Mouse (Mus musculus): Measurements from ENCODE around the gene Zmynd10. TPM values are rescaled to one million over a fixed set of nuclear protein-coding genes. Genes with fewer than 3 reads are reported as not detected.
A peak's percentile ranks its signal among the peaks of the same experiment; 100 is the strongest.

Gene Zmynd10
- polyA plus RNA-seq, 2 experiments: 0.19 to 0.28 TPM

GRCm38 (mm10) chr9:107508266-107508665 lies 38.8 kb upstream of the Zmynd10 start:
- H3K4me1 ChIP-seq (replicated peaks; ENCODE audit: control insufficient read depth in 2 of 2, insufficient read depth in 2 of 2, low read length in 1 of 2): no peaks in the 10 kb centered on the region
- 45% methylated on average over 10 of the region's 10 CpGs for WGBS (ENCODE audit: insufficient replicate concordance)
- H3K4me2 ChIP-seq (ENCODE audit: low read depth): no peak overlapping the region
- H3K27me3 ChIP-seq (ENCODE audit: control insufficient read depth, insufficient read depth, low read length): no peaks in the 10 kb centered on the region; the same call in 1 of the 2 replicates
- H3K9me3 ChIP-seq (ENCODE audit: control insufficient read depth, low read length): no peaks in the 10 kb centered on the region
- no peak overlapping the region for H3K4me3 ChIP-seq (ENCODE audit: insufficient read depth in 1 of 2, low read depth in 2 of 2, low read length in 2 of 2)
- TF ChIP-seq CTCF (IDR thresholded peaks at IDR 0.05; ENCODE audit: low read depth) (no peak), EP300 (IDR thresholded peaks at IDR 0.05; ENCODE audit: low read depth) (no peak)
- no peak overlapping the region for H3K9ac ChIP-seq (replicated peaks)
- ATAC-seq (ENCODE audit: insufficient read depth) (no peak), DNase-seq (ENCODE audit: low read depth in 3 of 3, low spot score in 3 of 3) (no peak)
- H3K27ac ChIP-seq: no peak overlapping the region
- no peaks in the 10 kb centered on the region for H3K36me3 ChIP-seq (replicated peaks; ENCODE audit: control insufficient read depth, insufficient read depth, low read depth)

- no peaks in the 10 kb centered on the region for H3K9me3 ChIP-seq (ENCODE audit: control insufficient read depth, low read length)
- H3K27ac ChIP-seq: no peak overlapping the region
- DNase-seq (ENCODE audit: low read depth in 3 of 3, low spot score in 3 of 3): no peak
- H3K4me2 ChIP-seq (ENCODE audit: low read depth): no peak overlapping the region
- H3K4me1 ChIP-seq (replicated peaks; ENCODE audit: control insufficient read depth in 2 of 2, insufficient read depth in 2 of 2, low read length in 1 of 2): no peaks in the 10 kb centered on the region
- 65% methylated on average over 14 of the region's 14 CpGs for WGBS (ENCODE audit: insufficient replicate concordance)
- no peak for ATAC-seq (ENCODE audit: insufficient read depth)
- H3K36me3 ChIP-seq (replicated peaks; ENCODE audit: control insufficient read depth, insufficient read depth, low read depth): no peaks in the 10 kb centered on the region
- H3K27me3 ChIP-seq (ENCODE audit: control insufficient read depth, insufficient read depth, low read length): no peaks in the 10 kb centered on the region; the same call in 1 of the 2 replicates
- no peak overlapping the region for H3K4me3 ChIP-seq (ENCODE audit: insufficient read depth in 1 of 2, low read depth in 2 of 2, low read length in 2 of 2)
- TF ChIP-seq EP300 (IDR thresholded peaks at IDR 0.05; ENCODE audit: low read depth) (no peak), CTCF (IDR thresholded peaks at IDR 0.05; ENCODE audit: low read depth) (peak; percentile 14; the same call in 1 of the 2 replicates)
- H3K9ac ChIP-seq (replicated peaks): no peak overlapping the region
These were observed 36.6 kb upstream of the Zmynd10 start for GRCm38 (mm10) chr9:107510384-107511100.

- no peak overlapping the region for H3K27ac ChIP-seq
- H3K9ac ChIP-seq (replicated peaks): no peak overlapping the region
- no peak overlapping the region for H3K4me3 ChIP-seq (ENCODE audit: insufficient read depth in 1 of 2, low read depth in 2 of 2, low read length in 2 of 2)
- DNase-seq (ENCODE audit: low read depth in 3 of 3, low spot score in 3 of 3) (no peak), ATAC-seq (ENCODE audit: insufficient read depth) (no peak)
- no peaks in the 10 kb centered on the region for H3K36me3 ChIP-seq (replicated peaks; ENCODE audit: control insufficient read depth, insufficient read depth, low read depth)
- no peak for TF ChIP-seq CTCF (IDR thresholded peaks at IDR 0.05; ENCODE audit: low read depth)
- H3K4me2 ChIP-seq (ENCODE audit: low read depth): no peak overlapping the region
- H3K27me3 ChIP-seq (ENCODE audit: control insufficient read depth, insufficient read depth, low read length): no peaks in the 10 kb centered on the region; the same call in 1 of the 2 replicates
- H3K4me1 ChIP-seq (replicated peaks; ENCODE audit: control insufficient read depth in 2 of 2, insufficient read depth in 2 of 2, low read length in 1 of 2): no peaks in the 10 kb centered on the region
- no peaks in the 10 kb centered on the region for H3K9me3 ChIP-seq (ENCODE audit: control insufficient read depth, low read length)
- WGBS (ENCODE audit: insufficient replicate concordance): 66% methylated on average over 8 of the region's 8 CpGs
These were observed 35.7 kb upstream of the Zmynd10 start for GRCm38 (mm10) chr9:107511436-107511835.

- no peak overlapping the region for H3K9ac ChIP-seq (replicated peaks)
- 69% methylated on average over 16 of the region's 16 CpGs for WGBS (ENCODE audit: insufficient replicate concordance)
- no peak overlapping the region for H3K4me3 ChIP-seq (ENCODE audit: insufficient read depth in 1 of 2, low read depth in 2 of 2, low read length in 2 of 2)
- H3K36me3 ChIP-seq (replicated peaks; ENCODE audit: control insufficient read depth, insufficient read depth, low read depth): no peaks in the 10 kb centered on the region
- ATAC-seq (ENCODE audit: insufficient read depth): no peak
- H3K27ac ChIP-seq: no peak overlapping the region
- no peak overlapping the region for H3K4me2 ChIP-seq (ENCODE audit: low read depth)
- DNase-seq (ENCODE audit: low read depth in 3 of 3, low spot score in 3 of 3): no peak
- TF ChIP-seq CTCF (IDR thresholded peaks at IDR 0.05; ENCODE audit: low read depth) (no peak), EP300 (IDR thresholded peaks at IDR 0.05; ENCODE audit: low read depth) (no peak)
- no peaks in the 10 kb centered on the region for H3K4me1 ChIP-seq (replicated peaks; ENCODE audit: control insufficient read depth in 2 of 2, insufficient read depth in 2 of 2, low read length in 1 of 2)
- H3K9me3 ChIP-seq (ENCODE audit: control insufficient read depth, low read length): no peaks in the 10 kb centered on the region
- H3K27me3 ChIP-seq (ENCODE audit: control insufficient read depth, insufficient read depth, low read length): no peaks in the 10 kb centered on the region; the same call in 1 of the 2 replicates
These were observed 34.8 kb upstream of the Zmynd10 start for GRCm38 (mm10) chr9:107512326-107512725.

DNA sequence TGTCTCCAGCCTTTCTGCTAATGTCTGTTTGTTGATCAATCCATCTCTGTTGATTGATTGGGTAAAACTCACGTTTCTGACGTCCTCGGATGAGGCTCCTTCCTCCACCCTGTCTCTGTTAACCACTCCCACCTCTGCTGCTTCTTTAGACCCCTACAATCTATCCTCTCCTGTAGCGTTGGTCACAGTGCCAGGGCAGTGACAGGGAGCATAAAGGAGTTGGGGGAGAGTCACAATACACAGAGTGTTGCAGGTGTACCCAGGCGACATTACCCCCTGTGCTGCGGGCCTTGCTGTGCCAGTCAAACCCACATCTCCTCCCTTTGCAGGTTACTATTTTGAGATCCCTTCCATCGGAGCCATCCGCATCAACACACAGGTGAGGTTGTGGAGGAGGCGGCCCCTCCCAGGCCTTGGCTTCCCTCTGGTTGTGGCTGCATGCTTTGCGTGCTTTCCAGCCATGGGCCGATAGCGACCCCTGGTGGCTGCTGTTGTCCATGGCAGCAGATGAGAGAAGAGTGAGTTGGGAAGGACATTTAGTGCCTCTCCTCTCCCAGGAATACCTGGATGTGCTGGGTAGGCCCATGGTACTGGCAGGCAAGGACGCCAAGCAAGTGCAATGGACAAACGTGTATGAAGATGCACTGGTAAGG lies 32.7 kb upstream of the Zmynd10 start:
- H3K9me3 ChIP-seq (ENCODE audit: control insufficient read depth, low read length): no peaks in the 10 kb centered on the region
- no peaks in the 10 kb centered on the region for H3K27me3 ChIP-seq (ENCODE audit: control insufficient read depth, insufficient read depth, low read length)
- ATAC-seq (ENCODE audit: insufficient read depth): peak; percentile 25; the same call in 1 of the 2 replicates
- no peaks in the 10 kb centered on the region for H3K36me3 ChIP-seq (replicated peaks; ENCODE audit: control insufficient read depth, insufficient read depth, low read depth)
- no peak overlapping the region for H3K27ac ChIP-seq
- 18% methylated on average over 14 of the region's 14 CpGs for WGBS (ENCODE audit: insufficient replicate concordance)
- no peaks in the 10 kb centered on the region for H3K4me1 ChIP-seq (replicated peaks; ENCODE audit: control insufficient read depth in 2 of 2, insufficient read depth in 2 of 2, low read length in 1 of 2)
- no peak overlapping the region for H3K4me3 ChIP-seq (ENCODE audit: insufficient read depth in 1 of 2, low read depth in 2 of 2, low read length in 2 of 2)
- H3K4me2 ChIP-seq (ENCODE audit: low read depth): no peak overlapping the region
- peak; percentile 39 to 52 (median 47) for DNase-seq (ENCODE audit: low read depth in 3 of 3, low spot score in 3 of 3)
- no peak for TF ChIP-seq EP300 (IDR thresholded peaks at IDR 0.05; ENCODE audit: low read depth)
- peak; percentile 100 for TF ChIP-seq CTCF (IDR thresholded peaks at IDR 0.05; ENCODE audit: low read depth)
- no peak overlapping the region for H3K9ac ChIP-seq (replicated peaks)

Measured in liver, embryonic 14.5 days (tissue).